Mouse (Mus musculus) liver, embryonic 16.5 days (tissue): ENCODE measurements around the gene Fggy. TPM values are rescaled to one million over a fixed set of nuclear protein-coding genes. Genes with fewer than 3 reads are reported as not detected.

Experiments used
- ATAC-seq: fragments of 200-750 bp; cut with Nextera tagmentation; 2 replicates; pipeline ENCODE4 v1.8.0; 2017; ENCODE audit warnings: low read depth, mild to moderate bottlenecking, moderate number of reproducible peaks, moderate library complexity
- H3K27ac ChIP-seq: fragments of 300-500 bp; sonication (generic); 2 replicates; pipeline ENCODE4 v1.5.1; 2014; ENCODE audit warnings: mild to moderate bottlenecking, low read length
- H3K27me3 ChIP-seq: fragments of 300-500 bp; sonication (generic); 2 replicates; pipeline ENCODE4 v1.6.1; 2014; ENCODE audit warnings: low read depth, low read length, mixed read lengths; ENCODE audit not compliant: control insufficient read depth, insufficient read depth
- H3K36me3 ChIP-seq: fragments of 300-500 bp; sonication (generic); 2 replicates; pipeline ENCODE4 v1.6.1; 2014; ENCODE audit warnings: mild to moderate bottlenecking; ENCODE audit not compliant: control insufficient read depth, insufficient read depth
- H3K4me1 ChIP-seq: fragments of 300-500 bp; sonication (generic); 2 replicates; pipeline ENCODE4 v1.6.1; 2014; ENCODE audit warnings: low read depth, low read length, mixed read lengths; ENCODE audit not compliant: control insufficient read depth
- H3K4me2 ChIP-seq: fragments of 300-500 bp; sonication (generic); 2 replicates; pipeline ENCODE4 v1.6.1; 2014; ENCODE audit warnings: low read depth, low read length, mixed read lengths
- H3K4me3 ChIP-seq: fragments of 300-500 bp; sonication (generic); 2 replicates; pipeline ENCODE4 v1.5.1; 2014; ENCODE audit warnings: low read depth, mild to moderate bottlenecking, low read length
- H3K9ac ChIP-seq: fragments of 300-500 bp; sonication (generic); 2 replicates; pipeline ENCODE4 v1.6.1; 2014; ENCODE audit warnings: low read depth, low read length
- H3K9me3 ChIP-seq: fragments of 300-500 bp; sonication (generic); replicated peaks from 2 replicates; pipeline ENCODE4 v1.6.1; 2016; ENCODE audit warnings: low read length; ENCODE audit not compliant: control insufficient read depth
- WGBS: fragments of 180-500 bp; shearing (Covaris S2); extraction: QIAGEN DNeasy Blood & Tissue Kit; methylation state at CpG from one replicate; pipeline ENCODE4 v1.1.7; 2014; ENCODE audit not compliant: insufficient replicate concordance; 5-methylcytosine and 5-hydroxymethylcytosine counted together
- polyA plus RNA-seq: library from polyadenylated mRNA; unstranded; fragments of >200 nt; fragmentation: Nextera tagmentation; extraction: Ambion mirVana; gene quantifications from 2 replicates; pipeline ENCODE4 v1.2.1, GENCODE M21; 2015

Fggy gene
- polyA plus RNA-seq, 1 experiment from 2014 or later = 45.3 TPM

DNA sequence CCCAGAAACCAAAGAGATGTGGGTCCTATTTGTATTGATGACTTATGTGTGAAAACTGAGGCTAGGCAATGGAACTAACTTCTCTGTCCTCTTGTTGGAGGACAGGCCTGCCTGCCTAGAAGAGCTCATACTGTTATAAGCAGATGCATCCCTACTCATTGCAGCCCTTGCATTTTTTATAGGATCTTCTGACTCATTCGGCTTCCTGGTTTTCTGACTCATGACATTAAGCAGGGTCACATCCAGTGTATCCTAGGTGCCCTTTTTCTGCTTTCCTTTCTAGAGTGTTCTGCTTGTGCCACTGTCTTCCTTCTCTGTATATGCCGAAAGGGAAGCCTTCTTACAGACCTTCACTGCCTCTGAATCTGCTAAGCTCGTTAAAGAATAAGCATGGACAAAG is 158.8 kb downstream of the Fggy start:
- Histone ChIP-seq H3K4me2 (no peak overlapping the region), H3K4me1 (no peaks in the 10 kb centered on the region), H3K36me3 (no peaks in the 10 kb centered on the region), H3K27me3 (no peaks in the 10 kb centered on the region), H3K4me3 (no peak overlapping the region), H3K27ac (no peak overlapping the region), H3K9ac (no peak overlapping the region), H3K9me3 (no peaks in the 10 kb centered on the region)
- WGBS = 44% methylated on average over 3 of the region's 3 CpGs
- no peak for ATAC-seq

DNA sequence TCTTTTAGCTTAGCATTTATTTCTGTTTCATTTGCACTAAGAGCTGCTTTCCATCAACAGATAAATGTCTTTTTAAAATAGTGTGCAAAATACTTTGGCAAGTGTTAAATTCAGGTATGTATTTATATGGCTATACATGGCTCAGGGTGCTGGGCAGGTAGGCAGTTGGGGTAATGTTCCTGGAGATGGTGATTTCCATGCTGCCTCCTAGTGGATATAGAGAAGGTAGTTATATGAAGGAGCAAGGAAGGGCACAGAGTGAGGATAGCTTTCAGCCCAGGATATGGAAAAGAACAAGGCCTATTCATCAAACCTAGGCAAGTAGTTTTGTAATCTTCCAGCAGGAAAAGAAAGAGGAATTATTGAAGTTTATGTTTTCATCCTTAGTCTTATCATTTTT is 166.3 kb downstream of the Fggy start:
- Histone ChIP-seq H3K4me1 (no peaks in the 10 kb centered on the region), H3K36me3 (no peaks in the 10 kb centered on the region), H3K9me3 (no peaks in the 10 kb centered on the region), H3K4me2 (no peak overlapping the region), H3K27ac (no peak overlapping the region), H3K9ac (no peak overlapping the region), H3K27me3 (no peaks in the 10 kb centered on the region), H3K4me3 (no peak overlapping the region)
- ATAC-seq = no peak

GRCm38 (mm10) chr4:95726361-95726760 is 169.1 kb downstream of the Fggy start:
- no peaks in the 10 kb centered on the region; the same call in 1 of the 2 replicates for H3K4me1 ChIP-seq
- no peak overlapping the region for H3K9ac ChIP-seq
- no peak for ATAC-seq
- H3K9me3 ChIP-seq = no peaks in the 10 kb centered on the region
- H3K4me2 ChIP-seq = no peak overlapping the region
- WGBS = 70% methylated on average over 2 of the region's 2 CpGs
- no peaks in the 10 kb centered on the region for H3K36me3 ChIP-seq
- H3K27me3 ChIP-seq = no peaks in the 10 kb centered on the region
- H3K4me3 ChIP-seq = no peak overlapping the region
- no peak overlapping the region for H3K27ac ChIP-seq

- WGBS = 37% methylated on average over 3 of the region's 3 CpGs
- H3K27me3 ChIP-seq = no peaks in the 10 kb centered on the region
- no peaks in the 10 kb centered on the region for H3K9me3 ChIP-seq
- no peak for ATAC-seq
- no peak overlapping the region for H3K27ac ChIP-seq
- H3K4me1 ChIP-seq = no peaks in the 10 kb centered on the region; the same call in 1 of the 2 replicates
- H3K36me3 ChIP-seq = no peaks in the 10 kb centered on the region
- H3K9ac ChIP-seq = no peak overlapping the region
- no peak overlapping the region for H3K4me2 ChIP-seq
- H3K4me3 ChIP-seq = no peak overlapping the region
Measured at GRCm38 (mm10) chr4:95729142-95729826, 172.0 kb downstream of the Fggy start.

DNA sequence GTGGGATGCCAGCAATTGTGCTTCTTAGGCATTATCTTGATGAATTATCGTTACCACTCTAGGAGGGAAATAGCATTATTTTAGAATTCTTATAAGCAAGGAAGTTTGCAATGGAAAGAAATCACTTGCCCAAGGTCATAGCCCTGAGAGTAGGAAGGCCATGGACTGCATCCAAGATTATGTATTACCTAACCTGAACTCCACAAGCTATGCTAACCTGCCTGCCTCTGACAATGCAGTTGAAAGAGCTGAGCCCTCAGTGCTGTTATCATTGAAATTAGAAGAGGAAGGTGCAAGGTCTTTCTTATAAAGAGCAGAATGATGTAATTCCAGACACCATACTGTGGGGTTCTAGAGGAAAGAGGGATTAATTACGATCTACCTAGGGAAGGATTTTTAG is 173.8 kb downstream of the Fggy start:
- no peaks in the 10 kb centered on the region for H3K36me3 ChIP-seq
- no peaks in the 10 kb centered on the region for H3K27me3 ChIP-seq
- H3K27ac ChIP-seq = no peak overlapping the region
- H3K4me1 ChIP-seq = no peaks in the 10 kb centered on the region; the same call in 1 of the 2 replicates
- H3K9me3 ChIP-seq = no peaks in the 10 kb centered on the region
- H3K4me3 ChIP-seq = no peak overlapping the region
- peak; percentile 67; the same call in 1 of the 2 replicates for ATAC-seq
- H3K4me2 ChIP-seq = no peak overlapping the region
- no peak overlapping the region for H3K9ac ChIP-seq
- 74% methylated on average over 2 of the region's 2 CpGs for WGBS

DNA sequence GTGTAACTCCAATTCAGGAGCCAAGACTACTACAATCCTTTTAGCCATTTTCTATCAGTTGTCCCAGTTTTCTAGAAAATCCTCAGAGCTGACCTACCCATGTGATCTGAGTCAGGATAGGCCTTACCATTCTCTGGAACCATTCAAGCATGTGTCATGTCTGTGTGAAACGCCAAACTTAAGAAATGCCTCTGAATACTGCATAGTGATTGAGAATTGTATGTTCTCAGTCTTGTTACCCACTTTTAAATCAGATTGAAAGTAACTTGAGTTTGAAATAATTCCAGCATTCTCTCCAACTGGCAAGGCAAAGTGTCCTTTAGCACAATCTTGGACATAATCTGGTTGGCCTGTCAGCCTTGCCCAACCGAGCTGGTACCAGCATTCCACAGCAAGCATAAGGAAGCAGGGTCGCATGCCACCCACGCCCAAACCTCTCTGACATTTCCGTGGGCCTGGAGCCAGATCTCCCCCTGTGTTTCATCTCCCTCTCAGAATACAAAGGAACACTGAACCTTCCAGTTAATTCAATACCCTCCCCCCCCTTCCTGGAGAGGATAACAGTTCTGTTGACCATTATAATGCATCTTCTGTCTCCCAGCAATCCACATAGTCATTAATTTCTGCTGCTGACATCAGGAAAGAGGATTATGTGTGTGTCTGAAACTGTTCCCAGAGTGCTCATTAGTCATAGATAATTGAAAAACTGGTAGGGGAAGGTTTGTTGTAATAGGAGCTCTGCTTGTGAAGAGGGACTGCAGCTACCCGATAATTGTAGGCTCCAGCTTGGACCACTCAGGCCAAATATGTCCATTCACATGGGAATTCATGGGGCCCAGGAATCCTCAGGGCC is 176.3 kb downstream of the Fggy start:
- Histone ChIP-seq H3K4me2 (no peak overlapping the region), H3K4me1 (peaks cover under 1% of the 10 kb centered on the region), H3K9me3 (no peaks in the 10 kb centered on the region), H3K9ac (no peak overlapping the region), H3K36me3 (no peaks in the 10 kb centered on the region), H3K27me3 (no peaks in the 10 kb centered on the region), H3K4me3 (no peak overlapping the region), H3K27ac (no peak overlapping the region)
- no peak for ATAC-seq
- 46% methylated on average over 6 of the region's 6 CpGs for WGBS

DNA sequence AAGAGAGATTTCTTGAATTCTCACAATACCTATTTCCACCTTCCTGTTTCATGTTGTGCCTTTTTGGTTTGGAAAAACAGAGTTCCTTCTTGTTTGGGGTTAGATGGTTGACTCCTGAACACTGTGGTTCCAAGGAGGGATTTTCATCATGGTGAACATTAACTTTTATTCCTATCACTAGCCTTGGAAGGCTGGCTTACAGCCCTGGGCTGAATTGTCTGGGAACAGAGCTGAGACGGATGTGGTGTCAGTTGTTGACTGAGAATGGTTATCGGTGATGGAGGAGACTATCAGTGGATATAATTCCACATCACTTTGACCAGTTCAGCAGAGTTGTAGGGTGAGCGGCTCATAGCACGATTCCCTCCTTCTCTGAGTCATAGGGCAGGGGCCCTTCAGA is 178.7 kb downstream of the Fggy start:
- no peak for ATAC-seq
- Histone ChIP-seq H3K9ac (no peak overlapping the region), H3K36me3 (no peaks in the 10 kb centered on the region), H3K4me1 (peaks cover 2% of the 10 kb centered on the region), H3K27ac (no peak overlapping the region), H3K9me3 (no peaks in the 10 kb centered on the region), H3K4me2 (no peak overlapping the region), H3K4me3 (no peak overlapping the region), H3K27me3 (no peaks in the 10 kb centered on the region)
- WGBS = 71% methylated on average over 4 of the region's 4 CpGs

DNA sequence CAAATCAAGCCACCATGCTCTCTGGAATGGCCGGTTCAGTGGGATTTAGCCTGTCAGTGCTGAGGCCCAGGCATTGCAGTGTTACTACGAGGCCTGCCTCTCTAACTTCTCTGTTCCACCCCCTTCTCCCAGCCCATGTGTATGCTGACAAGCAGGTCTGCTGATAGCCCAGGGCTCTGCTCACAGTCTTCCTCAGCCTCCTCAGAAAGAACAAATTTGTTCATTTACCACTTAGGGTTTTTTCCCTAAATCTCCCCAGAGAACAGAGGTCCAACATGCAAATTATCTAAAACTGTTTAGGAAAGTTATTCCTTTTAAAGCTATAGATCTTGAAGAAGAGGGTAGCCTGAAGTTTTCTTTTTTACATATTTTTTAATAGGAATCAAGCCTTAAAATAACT is 179.4 kb downstream of the Fggy start:
- no peak for ATAC-seq
- peaks cover 2% of the 10 kb centered on the region for H3K4me1 ChIP-seq
- H3K9me3 ChIP-seq = no peaks in the 10 kb centered on the region
- 47% methylated on average over 2 of the region's 2 CpGs for WGBS
- no peak overlapping the region for H3K27ac ChIP-seq
- no peak overlapping the region for H3K4me2 ChIP-seq
- H3K27me3 ChIP-seq = no peaks in the 10 kb centered on the region
- H3K36me3 ChIP-seq = no peaks in the 10 kb centered on the region
- no peak overlapping the region for H3K4me3 ChIP-seq
- H3K9ac ChIP-seq = no peak overlapping the region

DNA sequence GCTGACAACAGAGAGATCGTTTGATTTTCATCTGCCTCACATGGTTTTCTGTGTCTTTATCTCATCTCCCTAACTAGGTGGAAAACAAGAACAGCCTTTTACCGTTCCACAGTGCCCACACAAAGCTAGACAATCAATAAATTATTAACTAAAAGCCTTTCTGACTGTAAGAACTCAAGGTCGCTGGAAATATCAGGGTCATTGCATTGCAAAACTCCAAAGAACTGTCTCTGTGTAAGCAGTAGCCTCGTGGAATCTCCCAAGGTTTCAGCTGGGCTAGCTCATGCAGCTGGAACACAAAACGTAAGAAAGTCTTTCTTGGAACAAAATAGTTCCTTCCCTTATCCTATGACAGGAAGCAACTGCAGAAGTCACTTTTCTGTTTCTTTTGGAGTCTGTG is 180.9 kb downstream of the Fggy start:
- H3K27ac ChIP-seq = peak overlapping the region; percentile 57
- H3K4me3 ChIP-seq = no peak overlapping the region
- H3K27me3 ChIP-seq = no peaks in the 10 kb centered on the region
- no peaks in the 10 kb centered on the region for H3K36me3 ChIP-seq
- H3K9me3 ChIP-seq = no peaks in the 10 kb centered on the region
- no peak overlapping the region for H3K9ac ChIP-seq
- no peak overlapping the region for H3K4me2 ChIP-seq
- WGBS = 25% methylated on average over 5 of the region's 5 CpGs
- peak; percentile 68 for ATAC-seq
- H3K4me1 ChIP-seq = peaks cover 4% of the 10 kb centered on the region
